ENCODE assay signal across 8 mouse cellular contexts in genomic region chr4:89129311-89129913, GRCm38 (mm10). TPM values are rescaled to one million over a fixed set of nuclear protein-coding genes. Genes with fewer than 3 reads are reported as not detected.
DNase-seq lines count a peak whose midpoint lies in the region; ATAC-seq and TF ChIP-seq lines count a peak whose summit lies in the region.

No protein-coding gene starts in this region.

- WGBS in liver, postnatal 0 days (ENCODE audit: insufficient replicate concordance) = under 1% methylated on average over 5 of the region's 5 CpGs
- WGBS in neural tube, embryonic 13.5 days = 4% methylated on average over 5 of the region's 5 CpGs

- no peaks in the 10 kb centered on the region for H3K27me3 ChIP-seq in liver, postnatal 0 days (ENCODE audit: insufficient read depth, low read length)
- H3K27me3 ChIP-seq in neural tube, embryonic 13.5 days = no peaks in the 10 kb centered on the region

- peak; percentile 49 for ATAC-seq in liver, postnatal 0 days
- peak; percentile 82 for ATAC-seq in neural tube, embryonic 13.5 days (ENCODE audit: low read depth)

- H3K9ac ChIP-seq in ES-E14 (ENCODE audit: insufficient read depth, low read depth, low read length, poor library complexity, severe bottlenecking) = no peak overlapping the region
- H3K9ac ChIP-seq in liver, postnatal 0 days (replicated peaks) = no peak overlapping the region
- H3K9ac ChIP-seq in neural tube, embryonic 13.5 days = no peak overlapping the region

- DNase-seq in ES-E14 (ENCODE audit: low read depth, low spot score) = peak; percentile 73
- DNase-seq in adrenal gland, postnatal 36 days = peak; percentile 58 to 77
- DNase-seq in fibroblast of lung, adult 2 months (ENCODE audit: low read depth) = peak; percentile 68
- peak; percentile 67 to 76 for DNase-seq in heart, postnatal 36 days
- peak; percentile 80 for DNase-seq in kidney, postnatal 4 days
- peak; percentile 73 for DNase-seq in liver, postnatal 0 days
- peak; percentile 74 for DNase-seq in thymus, postnatal 25 days

- H3K36me3 ChIP-seq in ES-E14 (ENCODE audit: control insufficient read depth, insufficient read depth, low read length, poor library complexity, severe bottlenecking) = no peaks in the 10 kb centered on the region
- no peaks in the 10 kb centered on the region for H3K36me3 ChIP-seq in liver, postnatal 0 days (replicated peaks; ENCODE audit: insufficient read depth, low read length)
- H3K36me3 ChIP-seq in neural tube, embryonic 13.5 days = no peaks in the 10 kb centered on the region

- in situ Hi-C loops in ES-E14 (cut with MboI; ENCODE audit: low sequenced_read_pairs in 2 of 2, unreplicated experiment in 2 of 2) = loop anchor here in 1 of 2 experiments (5.0 to 25.0 kb wide), 2 partner anchors 257 to 383 kb away; no protein-coding TSS in a partner anchor

- TF ChIP-seq CTCF in liver, postnatal 0 days (IDR thresholded peaks at IDR 0.05; ENCODE audit: low read depth) = peak; percentile 70

- H3K4me1 ChIP-seq in ES-E14 (ENCODE audit: control insufficient read depth in 2 of 2, insufficient read depth in 2 of 2, low read length in 2 of 2, poor library complexity in 1 of 2) = no peaks in the 10 kb centered on the region
- peaks cover 5% of the 10 kb centered on the region; the same call in 1 of the 2 replicates for H3K4me1 ChIP-seq in liver, postnatal 0 days (ENCODE audit: insufficient read depth)
- H3K4me1 ChIP-seq in neural tube, embryonic 13.5 days (replicated peaks) = no peaks in the 10 kb centered on the region

- TF ChIP-seq EP300 in liver, postnatal 0 days (IDR thresholded peaks at IDR 0.05; ENCODE audit: low read depth) = no peak

- intact Hi-C loops in heart, postnatal 36 days (cut with DNase I) = loop anchor here (1.0 to 5.0 kb wide), 2 partner anchors 192 to 257 kb away; no protein-coding TSS in a partner anchor

- no peaks in the 10 kb centered on the region for H3K9me3 ChIP-seq in ES-E14 (ENCODE audit: control insufficient read depth, insufficient read depth, low read depth, low read length)
- H3K9me3 ChIP-seq in liver, postnatal 0 days (ENCODE audit: low read length) = no peaks in the 10 kb centered on the region
- no peaks in the 10 kb centered on the region for H3K9me3 ChIP-seq in neural tube, embryonic 13.5 days

- no peak overlapping the region for H3K27ac ChIP-seq in ES-E14 (ENCODE audit: insufficient read depth, low read depth, low read length, poor library complexity, severe bottlenecking)
- no peak overlapping the region for H3K27ac ChIP-seq in liver, postnatal 0 days (ENCODE audit: low read depth)
- no peak overlapping the region for H3K27ac ChIP-seq in neural tube, embryonic 13.5 days (replicated peaks)

- H3K4me2 ChIP-seq in liver, postnatal 0 days (ENCODE audit: low read depth, low read length) = peak overlapping the region; percentile 62
- peak overlapping the region; percentile 35 for H3K4me2 ChIP-seq in neural tube, embryonic 13.5 days

- peak overlapping the region in 1 of 2 experiments; percentile 18; a peak in 1 of 4 replicates for H3K4me3 ChIP-seq in ES-E14 (ENCODE audit: insufficient read depth in 1 of 2, low read depth in 1 of 2, low read length in 2 of 2, poor library complexity in 1 of 2, severe bottlenecking in 1 of 2)
- H3K4me3 ChIP-seq in liver, postnatal 0 days (ENCODE audit: low read depth, low read length) = no peak overlapping the region
- H3K4me3 ChIP-seq in neural tube, embryonic 13.5 days = no peak overlapping the region

TF ChIP-seq in ES-E14, 5 proteins besides CTCF, POLR2A, EP300 and RAD21:
- TF ChIP-seq ZC3H11A (IDR thresholded peaks at IDR 0.05; ENCODE audit: borderline replicate concordance, low read depth, low read length) (peak; percentile 27; the same call in 1 of the 2 replicates), CHD2 (IDR thresholded peaks at IDR 0.05; ENCODE audit: low read depth, low read length) (no peak)
TF ChIP-seq in ES-E14: peak in this region for 1.

RNA-seq across cellular contexts. Expression of gene Mtap, which starts 7.5 kb away (rescaled TPM):
- total RNA-seq in ES-E14 (2012; rRNA removed) = 35.5 and 59.3 TPM in 2 replicates
- 10 to 100 TPM; 34.4 to 46.9 TPM for total RNA-seq in adrenal gland, postnatal 36 days (2021)
- total RNA-seq in heart, postnatal 36 days (2021) = 10 to 100 TPM; 20.5 to 21.0 TPM
- polyA plus RNA-seq in liver, postnatal 0 days (2015; fragmentation: Nextera tagmentation; extraction: Ambion mirVana) = 10.6 and 11.6 TPM in 2 replicates
- 23.9 and 28.8 TPM in 2 replicates for polyA plus RNA-seq in neural tube, embryonic 13.5 days (2015; fragmentation: Nextera tagmentation; extraction: Ambion mirVana)
